Mouse (Mus musculus) forebrain, embryonic 11.5 days (tissue): ENCODE measurements around the gene Chaf1b. TPM values are rescaled to one million over a fixed set of nuclear protein-coding genes. Genes with fewer than 3 reads are reported as not detected.

ENCODE experiments used
- ATAC-seq: fragments of 200-750 bp; cut with Nextera tagmentation; replicated peaks from 2 replicates; pipeline ENCODE4 v1.8.0; 2017; ENCODE audit warnings: moderate TSS enrichment; ENCODE audit not compliant: low FRiP score
- DNase-seq: peaks from one replicate; pipeline ENCODE4 v3.0.0-alpha.2; 2017; ENCODE audit warnings: low spot score
- H3K27ac ChIP-seq: fragments of 300-500 bp; sonication (generic); 2 replicates; pipeline ENCODE4 v1.5.1; 2014; ENCODE audit warnings: low read depth, low read length
- H3K27me3 ChIP-seq: fragments of 300-500 bp; sonication (generic); 2 replicates; pipeline ENCODE4 v1.6.1; 2014; ENCODE audit warnings: mild to moderate bottlenecking, low read length, mixed read lengths; ENCODE audit not compliant: control insufficient read depth, insufficient read depth
- H3K36me3 ChIP-seq: fragments of 300-500 bp; sonication (generic); 2 replicates; pipeline ENCODE4 v1.6.1; 2014; ENCODE audit warnings: mild to moderate bottlenecking, low read length, moderate library complexity, mixed read lengths; ENCODE audit not compliant: control insufficient read depth, insufficient read depth
- H3K4me1 ChIP-seq: fragments of 300-500 bp; sonication (generic); replicated peaks from 2 replicates; pipeline ENCODE4 v1.6.1; 2014; ENCODE audit warnings: low read length, mixed read lengths; ENCODE audit not compliant: control insufficient read depth, insufficient read depth
- H3K4me2 ChIP-seq: fragments of 300-500 bp; sonication (generic); 2 replicates; pipeline ENCODE4 v1.6.1; 2014; ENCODE audit warnings: low read depth, mild to moderate bottlenecking, low read length, moderate library complexity, mixed read lengths; ENCODE audit not compliant: severe bottlenecking
- H3K4me3 ChIP-seq: fragments of 300-500 bp; sonication (generic); 2 replicates; pipeline ENCODE4 v1.5.1; 2014; ENCODE audit warnings: low read depth, low read length
- H3K9ac ChIP-seq: fragments of 300-500 bp; sonication (generic); 2 replicates; pipeline ENCODE4 v1.6.1; 2014; ENCODE audit warnings: low read length
- H3K9me3 ChIP-seq: fragments of 300-500 bp; sonication (generic); 2 replicates; pipeline ENCODE4 v1.6.1; 2016; ENCODE audit warnings: low read length, mixed read lengths; ENCODE audit not compliant: control insufficient read depth
- WGBS: fragments of 180-500 bp; shearing (Covaris S2); extraction: QIAGEN DNeasy Blood & Tissue Kit; methylation state at CpG from one replicate; pipeline ENCODE4 v1.1.7; 2014; 5-methylcytosine and 5-hydroxymethylcytosine counted together
- polyA plus RNA-seq: library from polyadenylated mRNA; unstranded; fragments of >200 nt; fragmentation: Nextera tagmentation; extraction: Ambion mirVana; gene quantifications from 2 replicates; pipeline ENCODE4 v1.2.1, GENCODE M21; 2014

Gene Chaf1b
- polyA plus RNA-seq, 1 experiment from 2014 or later: 119 TPM

GRCm38 (mm10) chr16:93918679-93919060 is 35.0 kb downstream of the Chaf1b start:
- no peak for DNase-seq
- no peak overlapping the region for H3K4me3 ChIP-seq
- H3K9ac ChIP-seq: no peak overlapping the region
- no peaks in the 10 kb centered on the region for H3K9me3 ChIP-seq
- 0 out of 2 replicates have a peak overlapping the region, but pooled peaks have one; percentile 29 for H3K4me2 ChIP-seq
- no peak overlapping the region for H3K27ac ChIP-seq
- ATAC-seq: no peak
- no peaks in the 10 kb centered on the region for H3K27me3 ChIP-seq
- no peaks in the 10 kb centered on the region for H3K36me3 ChIP-seq
- WGBS: 68% methylated on average over 8 of the region's 8 CpGs
- H3K4me1 ChIP-seq: no peaks in the 10 kb centered on the region

GRCm38 (mm10) chr16:93919189-93919588 is 35.5 kb downstream of the Chaf1b start:
- no peaks in the 10 kb centered on the region for H3K4me1 ChIP-seq
- H3K27ac ChIP-seq: no peak overlapping the region
- no peaks in the 10 kb centered on the region for H3K36me3 ChIP-seq
- no peak overlapping the region for H3K4me3 ChIP-seq
- no peak for DNase-seq
- 0 out of 2 replicates have a peak, but pooled peaks have one; percentile 39 for ATAC-seq
- H3K27me3 ChIP-seq: no peaks in the 10 kb centered on the region
- H3K9me3 ChIP-seq: no peaks in the 10 kb centered on the region
- 83% methylated on average over 20 of the region's 20 CpGs for WGBS
- H3K9ac ChIP-seq: no peak overlapping the region
- no peak overlapping the region for H3K4me2 ChIP-seq

GRCm38 (mm10) chr16:93920673-93921072 is 37.0 kb downstream of the Chaf1b start:
- H3K4me1 ChIP-seq: no peaks in the 10 kb centered on the region
- no peak overlapping the region for H3K27ac ChIP-seq
- DNase-seq (no peak), ATAC-seq (no peak)
- WGBS: 78% methylated on average over 4 of the region's 4 CpGs
- no peaks in the 10 kb centered on the region for H3K36me3 ChIP-seq
- no peak overlapping the region for H3K9ac ChIP-seq
- no peaks in the 10 kb centered on the region for H3K9me3 ChIP-seq
- H3K27me3 ChIP-seq: no peaks in the 10 kb centered on the region
- H3K4me3 ChIP-seq: no peak overlapping the region
- H3K4me2 ChIP-seq: no peak overlapping the region

- no peaks in the 10 kb centered on the region for H3K36me3 ChIP-seq
- DNase-seq: no peak
- ATAC-seq: no peak
- H3K9me3 ChIP-seq: no peaks in the 10 kb centered on the region
- H3K27me3 ChIP-seq: no peaks in the 10 kb centered on the region
- 72% methylated on average over 5 of the region's 5 CpGs for WGBS
- no peak overlapping the region for H3K4me2 ChIP-seq
- H3K27ac ChIP-seq: no peak overlapping the region
- H3K9ac ChIP-seq: no peak overlapping the region
- H3K4me3 ChIP-seq: no peak overlapping the region
- H3K4me1 ChIP-seq: no peaks in the 10 kb centered on the region
Measured at GRCm38 (mm10) chr16:93922835-93923389, 39.2 kb downstream of the Chaf1b start.

- Histone ChIP-seq H3K36me3 (no peaks in the 10 kb centered on the region), H3K9ac (no peak overlapping the region), H3K4me3 (no peak overlapping the region), H3K27ac (no peak overlapping the region), H3K4me2 (no peak overlapping the region), H3K9me3 (no peaks in the 10 kb centered on the region), H3K4me1 (no peaks in the 10 kb centered on the region), H3K27me3 (no peaks in the 10 kb centered on the region)
- no peak for ATAC-seq
- no peak for DNase-seq
- WGBS: 82% methylated on average over 7 of the region's 7 CpGs
Measured at GRCm38 (mm10) chr16:93923788-93924187, 40.1 kb downstream of the Chaf1b start.

GRCm38 (mm10) chr16:93925684-93926247 is 42.1 kb downstream of the Chaf1b start:
- ATAC-seq: no peak
- Histone ChIP-seq H3K27me3 (no peaks in the 10 kb centered on the region), H3K27ac (no peak overlapping the region), H3K9me3 (no peaks in the 10 kb centered on the region), H3K4me3 (no peak overlapping the region), H3K4me2 (no peak overlapping the region), H3K9ac (no peak overlapping the region), H3K4me1 (no peaks in the 10 kb centered on the region), H3K36me3 (no peaks in the 10 kb centered on the region)
- 77% methylated on average over 8 of the region's 8 CpGs for WGBS
- no peak for DNase-seq

GRCm38 (mm10) chr16:93929370-93930032 is 45.8 kb downstream of the Chaf1b start:
- WGBS: 93% methylated on average over 17 of the region's 17 CpGs
- H3K4me1 ChIP-seq: no peaks in the 10 kb centered on the region
- DNase-seq (no peak), ATAC-seq (no peak)
- H3K36me3 ChIP-seq: no peaks in the 10 kb centered on the region
- no peak overlapping the region for H3K27ac ChIP-seq
- H3K4me3 ChIP-seq: no peak overlapping the region
- no peak overlapping the region for H3K9ac ChIP-seq
- H3K27me3 ChIP-seq: 0 out of 2 replicates have a peak, but pooled peaks cover 2% of the 10 kb centered on the region
- no peak overlapping the region for H3K4me2 ChIP-seq
- H3K9me3 ChIP-seq: no peaks in the 10 kb centered on the region

GRCm38 (mm10) chr16:93932185-93933168 is 48.8 kb downstream of the Chaf1b start:
- Histone ChIP-seq H3K9me3 (no peaks in the 10 kb centered on the region), H3K27ac (no peak overlapping the region), H3K27me3 (peaks cover 8% of the 10 kb centered on the region; the same call in 1 of the 2 replicates), H3K4me3 (no peak overlapping the region), H3K4me1 (no peaks in the 10 kb centered on the region), H3K9ac (no peak overlapping the region), H3K36me3 (no peaks in the 10 kb centered on the region), H3K4me2 (no peak overlapping the region)
- DNase-seq (no peak), ATAC-seq (no peak)
- 74% methylated on average over 17 of the region's 17 CpGs for WGBS
